Mouse (Mus musculus) lung, postnatal 0 days (tissue): ENCODE data around the gene BC028528. TPM values are rescaled to one million over a fixed set of nuclear protein-coding genes. Genes with fewer than 3 reads are reported as not detected.

ENCODE experiments used
- ATAC-seq: fragments of 200-750 bp; cut with Nextera tagmentation; 2 replicates; pipeline ENCODE4 v1.8.0; 2017; ENCODE audit warnings: moderate library complexity
- DNase-seq: peaks from one replicate; pipeline ENCODE4 v3.0.0-alpha.2; 2016; ENCODE audit warnings: low spot score
- H3K27ac ChIP-seq: fragments of 300-500 bp; sonication (generic); 2 replicates; pipeline ENCODE4 v1.5.1; 2014; ENCODE audit warnings: antibody characterized with exemption, mild to moderate bottlenecking, low read length, mixed read lengths
- H3K27me3 ChIP-seq: fragments of 300-500 bp; sonication (generic); replicated peaks from 2 replicates; pipeline ENCODE4 v1.6.1; 2014; ENCODE audit warnings: low read length, mixed read lengths; ENCODE audit not compliant: insufficient read depth
- H3K36me3 ChIP-seq: fragments of 300-500 bp; sonication (generic); 2 replicates; pipeline ENCODE4 v1.6.1; 2014; ENCODE audit warnings: low read length, mixed read lengths; ENCODE audit not compliant: insufficient read depth
- H3K4me1 ChIP-seq: fragments of 300-500 bp; sonication (generic); 2 replicates; pipeline ENCODE4 v1.6.1; 2014; ENCODE audit warnings: antibody characterized with exemption, low read depth, low read length, mixed read lengths; ENCODE audit not compliant: insufficient read depth
- H3K4me2 ChIP-seq: fragments of 300-500 bp; sonication (generic); replicated peaks from 2 replicates; pipeline ENCODE4 v1.6.1; 2014; ENCODE audit warnings: low read depth, mild to moderate bottlenecking, low read length, moderate library complexity, mixed read lengths
- H3K4me3 ChIP-seq: fragments of 300-500 bp; sonication (generic); 2 replicates; pipeline ENCODE4 v1.5.1; 2014; ENCODE audit warnings: low read depth, low read length
- H3K9ac ChIP-seq: fragments of 300-500 bp; sonication (generic); replicated peaks from 2 replicates; pipeline ENCODE4 v1.6.1; 2014; ENCODE audit warnings: low read depth, mild to moderate bottlenecking
- H3K9me3 ChIP-seq: fragments of 300-500 bp; sonication (generic); 2 replicates; pipeline ENCODE4 v1.6.1; 2016; ENCODE audit warnings: low read length, mixed read lengths
- CTCF ChIP-seq: IDR thresholded peaks from 2 replicates; pipeline ENCODE4 v1.5.1; 2016; ENCODE audit warnings: antibody characterized with exemption, mild to moderate bottlenecking
- EP300 ChIP-seq: IDR thresholded peaks from 2 replicates; pipeline ENCODE4 v1.6.1; 2016; ENCODE audit warnings: antibody characterized with exemption, mild to moderate bottlenecking, control low read depth
- WGBS: fragments of 180-500 bp; shearing (Covaris S2); extraction: QIAGEN DNeasy Blood & Tissue Kit; methylation state at CpG from one replicate; pipeline ENCODE4 v1.1.7; 2014; 5-methylcytosine and 5-hydroxymethylcytosine counted together
- polyA plus RNA-seq: library from polyadenylated mRNA; unstranded; fragments of >200 nt; fragmentation: Nextera tagmentation; extraction: Ambion mirVana; gene quantifications from 2 replicates; pipeline ENCODE4 v1.2.1, GENCODE M21; 2015

The BC028528 gene
- polyA plus RNA-seq, 1 experiment from 2014 or later: 247 TPM

GRCm38 (mm10) chr3:95906860-95907259 is 15.1 kb upstream of the BC028528 start:
- ATAC-seq: no peak
- H3K36me3 ChIP-seq: no peaks in the 10 kb centered on the region
- H3K4me3 ChIP-seq: peak overlapping the region; percentile 30
- H3K4me2 ChIP-seq: peak overlapping the region; percentile 61
- under 1% methylated on average over 12 of the region's 12 CpGs for WGBS
- peak; percentile 70 for DNase-seq
- no peaks in the 10 kb centered on the region for H3K9me3 ChIP-seq
- no peak for TF ChIP-seq EP300
- TF ChIP-seq CTCF: peak; percentile 93
- H3K9ac ChIP-seq: no peak overlapping the region
- no peak overlapping the region for H3K27ac ChIP-seq
- peaks cover 11% of the 10 kb centered on the region for H3K4me1 ChIP-seq
- H3K27me3 ChIP-seq: 0 out of 2 replicates have a peak, but pooled peaks cover 4% of the 10 kb centered on the region

GRCm38 (mm10) chr3:95905940-95906492 is 14.2 kb upstream of the BC028528 start:
- WGBS: under 1% methylated on average over 12 of the region's 12 CpGs
- Histone ChIP-seq H3K4me3 (peak overlapping the region; percentile 30; the same call in 1 of the 2 replicates), H3K9me3 (no peaks in the 10 kb centered on the region), H3K27me3 (0 out of 2 replicates have a peak, but pooled peaks cover 4% of the 10 kb centered on the region), H3K36me3 (no peaks in the 10 kb centered on the region), H3K4me2 (peak overlapping the region; percentile 61), H3K9ac (no peak overlapping the region), H3K27ac (no peak overlapping the region), H3K4me1 (peaks cover 11% of the 10 kb centered on the region)
- peak; percentile 81 for DNase-seq
- ATAC-seq: peak; percentile 45; the same call in 1 of the 2 replicates
- TF ChIP-seq EP300 (no peak), CTCF (peak; percentile 74)

- WGBS: under 1% methylated on average over 18 of the region's 18 CpGs
These were observed 13.5 kb upstream of the BC028528 start for GRCm38 (mm10) chr3:95905146-95905939.

GRCm38 (mm10) chr3:95904568-95904967 is 12.8 kb upstream of the BC028528 start, which contains the start of gene Car14:
Car14 (minus strand) TSS chr3:95904691.
- Histone ChIP-seq H3K27me3 (0 out of 2 replicates have a peak, but pooled peaks cover 4% of the 10 kb centered on the region), H3K4me1 (peaks cover 11% of the 10 kb centered on the region), H3K27ac (peak within 1 kb of the TSS; percentile 59), H3K9me3 (no peaks in the 10 kb centered on the region), H3K9ac (peak within 1 kb of the TSS; percentile 16; the same call in 1 of the 2 replicates), H3K36me3 (no peaks in the 10 kb centered on the region), H3K4me3 (peak within 1 kb of the TSS; percentile 23), H3K4me2 (peak within 1 kb of the TSS; percentile 61)
- ATAC-seq (peak; percentile 47), DNase-seq (no peak)
- 4% methylated on average over 15 of the region's 15 CpGs for WGBS
- TF ChIP-seq CTCF (no peak), EP300 (no peak)

More at GRCm38 (mm10) chr3:95905146-95905939, 13.5 kb upstream of the BC028528 start:
- peak; percentile 68 for ATAC-seq
- Histone ChIP-seq H3K4me3 (peak overlapping the region; percentile 19; the same call in 1 of the 2 replicates), H3K27me3 (0 out of 2 replicates have a peak, but pooled peaks cover 4% of the 10 kb centered on the region), H3K4me2 (peak overlapping the region; percentile 61), H3K4me1 (peaks cover 11% of the 10 kb centered on the region), H3K36me3 (no peaks in the 10 kb centered on the region), H3K9ac (no peak overlapping the region), H3K9me3 (no peaks in the 10 kb centered on the region), H3K27ac (no peak overlapping the region)
- no peak for TF ChIP-seq EP300
- peak; percentile 40 for DNase-seq

- Histone ChIP-seq H3K36me3 (no peaks in the 10 kb centered on the region), H3K9me3 (no peaks in the 10 kb centered on the region), H3K27ac (no peak overlapping the region), H3K4me2 (peak overlapping the region; percentile 61), H3K4me1 (peaks cover 11% of the 10 kb centered on the region), H3K27me3 (0 out of 2 replicates have a peak, but pooled peaks cover 4% of the 10 kb centered on the region), H3K4me3 (no peak overlapping the region), H3K9ac (peak overlapping the region; percentile 16; the same call in 1 of the 2 replicates)
- WGBS: 7% methylated on average over 14 of the region's 15 CpGs
- TF ChIP-seq EP300 (no peak), CTCF (no peak)
- ATAC-seq (no peak), DNase-seq (no peak)
These were observed 12.1 kb upstream of the BC028528 start for GRCm38 (mm10) chr3:95903753-95904502.
